Mouse (Mus musculus) testis, adult 2 months (tissue): ENCODE data around the gene Esyt1. TPM values are rescaled to one million over a fixed set of nuclear protein-coding genes. Genes with fewer than 3 reads are reported as not detected.
"Not testable (repeated sequence)": the region's sequence is repeated elsewhere in the genome, so short reads cannot be mapped to it uniquely, and the experiment has no call there.

ENCODE experiments used
- H3K27ac ChIP-seq: fragments of 200-500 bp; 2 replicates; pipeline ENCODE4 v1.5.1; 2012; ENCODE audit warnings: low read depth, low read length; ENCODE audit not compliant: control insufficient read depth, insufficient read depth
- H3K27me3 ChIP-seq: fragments of 200-500 bp; 2 replicates; pipeline ENCODE4 v1.6.1; 2012; ENCODE audit warnings: mild to moderate bottlenecking, low read length, moderate library complexity; ENCODE audit not compliant: control insufficient read depth, insufficient read depth
- H3K36me3 ChIP-seq: fragments of 200-500 bp; 2 replicates; pipeline ENCODE4 v1.6.1; 2012; ENCODE audit warnings: mild to moderate bottlenecking, low read length; ENCODE audit not compliant: control insufficient read depth, insufficient read depth
- H3K4me1 ChIP-seq: fragments of 200-500 bp; 2 replicates; pipeline ENCODE4 v1.6.1; 2012; ENCODE audit warnings: low read length; ENCODE audit not compliant: control insufficient read depth, insufficient read depth
- H3K4me3 ChIP-seq: fragments of 200-500 bp; 2 replicates; pipeline ENCODE4 v1.5.1; 2012; ENCODE audit warnings: low read depth, mild to moderate bottlenecking, low read length, moderate library complexity, mixed read lengths; ENCODE audit not compliant: control insufficient read depth
- CTCF ChIP-seq: fragments of 200-500 bp; IDR thresholded peaks from 2 replicates; pipeline ENCODE4 v1.5.1; 2012; ENCODE audit warnings: low read depth, mild to moderate bottlenecking, inconsistent platforms, low read length, moderate library complexity; ENCODE audit not compliant: control insufficient read depth, insufficient read depth, insufficient replicate concordance
- POLR2A ChIP-seq: fragments of 200-500 bp; IDR thresholded peaks from 2 replicates; pipeline ENCODE4 v1.6.1; 2012; ENCODE audit warnings: low read depth, mild to moderate bottlenecking, inconsistent platforms, low read length, moderate library complexity; ENCODE audit not compliant: control insufficient read depth
- polyA plus RNA-seq: library from polyadenylated mRNA; depleted of rRNA; stranded (reverse); fragments of >200 nt; gene quantifications from 2 replicates; pipeline ENCODE4 v1.2.3, GENCODE M21; 2012

Esyt1 gene
- polyA plus RNA-seq, 1 experiment, result 1.6 TPM

- TF ChIP-seq POLR2A (no peak), CTCF (no peak)
- no peaks in the 10 kb centered on the region; the same call in 1 of the 2 replicates for H3K36me3 ChIP-seq
- no peak overlapping the region for H3K27ac ChIP-seq
- H3K4me1 ChIP-seq, result peaks cover 6% of the 10 kb centered on the region
- H3K4me3 ChIP-seq, result no peak overlapping the region
- no peaks in the 10 kb centered on the region for H3K27me3 ChIP-seq
Measured at GRCm38 (mm10) chr10:128505974-128506373, 19.7 kb downstream of the Esyt1 start.

DNA sequence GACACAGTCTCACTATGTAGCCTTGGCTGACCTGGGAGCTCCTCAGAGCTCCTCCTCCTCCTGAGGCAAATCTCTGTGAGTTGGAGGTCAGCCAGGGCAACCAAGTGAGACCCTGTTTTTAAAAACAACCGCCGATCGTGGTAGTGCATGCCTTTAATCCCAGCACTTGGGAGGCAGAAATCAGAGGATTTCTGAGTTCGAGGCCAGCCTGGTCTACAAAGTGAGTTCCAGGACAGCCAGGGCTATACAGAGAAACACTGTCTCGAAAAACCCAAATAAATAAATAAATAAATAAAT lies 20.4 kb downstream of the Esyt1 start:
- not testable (repeated sequence) for H3K36me3 ChIP-seq, H3K4me3 ChIP-seq, H3K4me1 ChIP-seq, H3K27me3 ChIP-seq, H3K27ac ChIP-seq

DNA sequence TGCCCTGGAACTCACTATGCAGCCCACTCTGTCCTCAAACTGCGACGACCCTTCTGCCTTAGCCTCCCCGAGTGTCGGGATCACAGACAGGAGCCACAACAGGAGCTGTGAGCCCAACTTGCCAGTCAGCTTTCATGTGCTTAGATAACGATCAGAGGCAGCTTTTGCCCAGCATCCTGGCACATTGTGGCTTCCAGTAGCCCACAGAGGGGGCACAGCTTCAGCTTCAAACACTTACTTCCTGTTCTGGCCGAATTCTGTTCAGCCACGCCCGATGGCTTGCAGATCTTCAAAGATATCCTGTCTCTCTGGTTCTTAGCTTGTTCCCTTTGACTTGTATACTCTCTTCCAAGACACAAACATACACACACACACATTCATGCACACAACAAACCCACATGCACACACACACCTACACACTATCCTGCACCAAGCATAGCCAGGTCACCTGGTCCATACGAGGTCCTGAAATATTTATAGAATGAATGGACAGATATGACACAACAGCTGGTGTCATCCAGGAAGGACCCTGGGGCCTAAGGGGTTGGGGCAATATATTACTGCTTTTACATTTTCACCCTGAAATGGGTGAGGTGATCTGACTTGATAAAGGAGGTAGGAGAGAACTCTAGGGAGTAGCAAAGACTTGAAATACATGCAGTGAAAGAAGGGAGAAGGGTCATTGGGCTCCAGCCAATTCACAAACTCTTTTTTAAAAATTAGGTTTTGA lies 20.9 kb downstream of the Esyt1 start:
- TF ChIP-seq POLR2A (no peak), CTCF (no peak)

DNA sequence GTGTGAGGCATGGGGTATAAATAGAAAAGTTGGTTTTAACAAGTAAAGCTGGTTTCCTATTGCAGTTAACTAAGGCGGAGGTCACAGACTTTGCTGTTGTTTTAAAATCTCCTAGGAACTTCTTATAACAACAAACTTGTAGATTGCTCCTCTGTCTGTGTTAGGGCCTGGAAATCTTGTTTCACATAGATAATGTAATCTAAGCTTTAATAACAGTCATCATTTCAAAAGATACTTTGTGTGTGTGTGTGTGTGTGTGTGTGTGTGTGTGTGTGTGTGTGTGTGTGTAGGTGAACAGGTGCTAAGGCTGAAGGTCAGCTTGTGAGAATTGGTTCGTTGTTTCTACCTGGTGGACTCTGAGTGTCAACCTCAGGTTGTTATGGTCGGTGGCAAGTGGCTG lies 21.7 kb downstream of the Esyt1 start:
- H3K4me1 ChIP-seq, result peaks cover 11% of the 10 kb centered on the region
- no peaks in the 10 kb centered on the region; the same call in 1 of the 2 replicates for H3K36me3 ChIP-seq
- TF ChIP-seq CTCF, result no peak
- TF ChIP-seq POLR2A, result no peak
- no peaks in the 10 kb centered on the region for H3K27me3 ChIP-seq
- H3K4me3 ChIP-seq, result no peak overlapping the region
- no peak overlapping the region; the same call in 1 of the 2 replicates for H3K27ac ChIP-seq

More for the DNA sequence above, 20.9 kb downstream of the Esyt1 start:
- Histone ChIP-seq H3K4me3 (no peak overlapping the region), H3K27ac (0 out of 2 replicates have a peak overlapping the region, but pooled peaks have one; percentile 3), H3K36me3 (no peaks in the 10 kb centered on the region; the same call in 1 of the 2 replicates), H3K4me1 (peaks cover 6% of the 10 kb centered on the region), H3K27me3 (no peaks in the 10 kb centered on the region)

GRCm38 (mm10) chr10:128503532-128503931 lies 22.1 kb downstream of the Esyt1 start:
- no peak overlapping the region for H3K27ac ChIP-seq
- H3K4me3 ChIP-seq, result no peak overlapping the region
- H3K36me3 ChIP-seq, result no peaks in the 10 kb centered on the region; the same call in 1 of the 2 replicates
- peaks cover 11% of the 10 kb centered on the region for H3K4me1 ChIP-seq
- H3K27me3 ChIP-seq, result no peaks in the 10 kb centered on the region
- TF ChIP-seq POLR2A, result no peak
- no peak for TF ChIP-seq CTCF

- no peak overlapping the region for H3K27ac ChIP-seq
- no peaks in the 10 kb centered on the region; the same call in 1 of the 2 replicates for H3K36me3 ChIP-seq
- no peaks in the 10 kb centered on the region for H3K27me3 ChIP-seq
- H3K4me1 ChIP-seq, result peaks cover 13% of the 10 kb centered on the region
- TF ChIP-seq POLR2A, result no peak
- TF ChIP-seq CTCF, result no peak
- no peak overlapping the region for H3K4me3 ChIP-seq
Measured at GRCm38 (mm10) chr10:128502341-128502740, 23.3 kb downstream of the Esyt1 start.

DNA sequence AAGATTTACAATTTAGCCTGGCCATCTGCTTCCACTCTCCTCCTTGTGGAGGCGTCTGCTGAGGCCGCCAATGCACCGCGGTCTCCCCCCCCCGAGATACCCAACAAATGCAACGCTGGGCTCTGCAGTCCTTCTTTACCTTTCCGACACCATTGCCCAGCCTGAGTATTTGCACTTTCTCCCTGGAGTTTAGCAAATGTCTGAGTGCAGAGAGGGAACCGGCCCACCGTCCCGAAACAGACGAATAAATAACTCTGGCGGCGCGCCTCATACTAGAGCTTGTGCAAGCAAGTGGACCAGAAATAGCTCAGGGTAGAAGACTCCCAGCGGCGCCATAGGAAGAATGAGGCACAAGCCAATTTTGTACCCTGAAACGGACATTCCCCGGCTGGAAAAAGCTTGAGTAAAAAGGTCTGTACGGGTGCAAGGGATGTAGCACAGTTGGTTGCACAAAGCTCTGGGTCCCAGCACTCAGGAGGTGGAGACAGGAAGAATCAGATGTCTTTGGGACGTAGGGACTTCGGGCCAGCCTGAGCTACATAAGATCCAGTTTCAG lies 26.5 kb downstream of the Esyt1 start:
- TF ChIP-seq POLR2A, result no peak
- no peak for TF ChIP-seq CTCF
- H3K27me3 ChIP-seq, result no peaks in the 10 kb centered on the region
- H3K27ac ChIP-seq, result peak overlapping the region; percentile 81
- H3K36me3 ChIP-seq, result no peaks in the 10 kb centered on the region; the same call in 1 of the 2 replicates
- peak overlapping the region; percentile 91 for H3K4me3 ChIP-seq
- H3K4me1 ChIP-seq, result peaks cover 26% of the 10 kb centered on the region
